Mouse (Mus musculus) left cerebral cortex, adult 8-10 months (tissue): ENCODE results near the gene Slc24a1. TPM values are rescaled to one million over a fixed set of nuclear protein-coding genes. Genes with fewer than 3 reads are reported as not detected.

Source experiments
- microRNA-seq, 2 experiments: library from miRNA; unstranded; fragments of <30 nt; microRNA quantifications; one replicate each; pipeline ENCODE4 v1.2.0; 2022
- total RNA-seq, 4 experiments: library from RNA; stranded (reverse); gene quantifications; 2 replicates each; pipeline ENCODE4 v1.2.4; 2022

Slc24a1 gene
- total RNA-seq, 4 experiments from 2014 or later, result 0.23 to 0.58 (median 0.28) TPM

Small RNA genes lying within 50 kb of the gene (microRNA-seq; reads per million reads assigned to microRNA genes)
- 0 reads per million in 2 experiments for gene Gm25640

Other genes with a start within 250 kb of the Slc24a1 start
- 100 to 1,000 TPM; 237 to 269 (median 250) TPM for gene Rab11a, start 213.8 kb downstream of the Slc24a1 start, total RNA-seq
- 10 to 100 TPM; 58.1 to 71.8 (median 63.5) TPM for gene Dennd4a, start 140.3 kb downstream of the Slc24a1 start, total RNA-seq
- 10 to 100 TPM; 17.7 to 20.8 (median 18.8) TPM for gene Ints14, start 9.3 kb upstream of the Slc24a1 start, total RNA-seq
- gene Hacd3, start 70.1 kb upstream of the Slc24a1 start, total RNA-seq, result 100 to 1,000 TPM; 136 to 151 (median 147) TPM
- gene Dpp8, start 80.8 kb upstream of the Slc24a1 start, total RNA-seq, result 100 to 1,000 TPM; 152 to 168 (median 161) TPM
- gene Igdcc4, start 149.9 kb upstream of the Slc24a1 start, total RNA-seq, result 10 to 100 TPM; 35.7 to 39.1 (median 36.6) TPM
- gene Igdcc3, start 189.6 kb upstream of the Slc24a1 start, total RNA-seq, result 1 to 10 TPM; 1.2 to 2.1 (median 1.2) TPM
- gene Parp16, start 243.7 kb upstream of the Slc24a1 start, total RNA-seq, result 1 to 10 TPM; 3.4 to 4.8 (median 4.0) TPM